In the genomic region with DNA sequence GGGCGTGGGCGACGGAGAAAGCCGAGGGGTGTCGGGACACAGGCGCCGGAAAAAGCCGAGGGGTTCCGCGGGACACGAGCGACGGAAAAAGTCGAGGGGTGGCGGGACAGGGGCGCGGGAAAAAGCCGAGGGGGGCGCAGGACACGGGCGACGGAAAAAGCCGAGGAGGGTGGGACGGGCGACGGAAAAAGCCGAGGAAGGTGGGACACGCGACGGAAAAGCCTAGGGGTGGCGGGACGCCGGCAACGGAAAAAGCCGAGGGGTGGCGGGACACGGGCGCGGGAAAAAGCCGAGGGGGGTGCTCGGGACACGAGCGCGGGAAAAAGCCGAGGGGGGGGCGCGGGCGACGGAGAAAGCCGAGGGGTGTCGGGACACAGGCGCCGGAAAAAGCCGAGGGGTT, we compare ENCODE assay signal across 23 mouse cellular contexts. TPM values are rescaled to one million over a fixed set of nuclear protein-coding genes. Genes with fewer than 3 reads are reported as not detected.
DNase-seq lines count a peak whose midpoint lies in the region; ATAC-seq and TF ChIP-seq lines count a peak whose summit lies in the region.
"Had no signal": no experiment of that assay in that cellular context is flagged by ENCODE, and none has a peak within 500 bp of the region (broad histone marks: within the 10 kb centered on the region; RNA-seq: fewer than 3 reads in every experiment).

No protein-coding gene starts in this region.

- no peak overlapping the region for H3K27ac ChIP-seq in liver, postnatal 0 days (ENCODE audit: low read depth)
- no peak overlapping the region for H3K27ac ChIP-seq in liver, embryonic 12.5 days
- H3K27ac ChIP-seq in ES-Bruce4 (ENCODE audit: insufficient read depth, low read length): no peak overlapping the region
- H3K27ac ChIP-seq: embryonic facial prominence, embryonic 10.5 days; embryonic facial prominence, embryonic 12.5 days; forebrain, embryonic 13.5 days; forebrain, embryonic 15.5 days had no signal

- H3K9me3 ChIP-seq in liver, postnatal 0 days (ENCODE audit: low read length): peaks cover 6% of the 10 kb centered on the region; the same call in 1 of the 2 replicates
- H3K9me3 ChIP-seq in liver, embryonic 12.5 days (replicated peaks): peaks cover 22% of the 10 kb centered on the region
- H3K9me3 ChIP-seq in E14TG2a.4 (ENCODE audit: low read length): no peaks in the 10 kb centered on the region
- H3K9me3 ChIP-seq in ES-Bruce4 (replicated peaks; ENCODE audit: control insufficient read depth, insufficient read depth, low read length, poor library complexity, severe bottlenecking): no peaks in the 10 kb centered on the region

- no peak for TF ChIP-seq POLR2A in ES-Bruce4 (IDR thresholded peaks at IDR 0.05; ENCODE audit: insufficient read depth, low read length)

- H3K9ac ChIP-seq in liver, postnatal 0 days (replicated peaks): no peak overlapping the region
- no peak overlapping the region for H3K9ac ChIP-seq in liver, embryonic 12.5 days
- H3K9ac ChIP-seq in ES-Bruce4 (ENCODE audit: low read depth, poor library complexity, severe bottlenecking): peak overlapping the region; percentile 88
- H3K9ac ChIP-seq: embryonic facial prominence, embryonic 12.5 days; forebrain, embryonic 13.5 days; forebrain, embryonic 15.5 days; forebrain, postnatal 0 days had no signal

- H3K4me2 ChIP-seq in liver, postnatal 0 days (ENCODE audit: low read depth, low read length): no peak overlapping the region
- H3K4me2 ChIP-seq in liver, embryonic 12.5 days: no peak overlapping the region
- H3K4me2 ChIP-seq: embryonic facial prominence, embryonic 12.5 days; forebrain, embryonic 13.5 days; forebrain, embryonic 15.5 days had no signal

- H3K27me3 ChIP-seq in liver, postnatal 0 days (ENCODE audit: insufficient read depth, low read length): no peaks in the 10 kb centered on the region
- H3K27me3 ChIP-seq in liver, embryonic 12.5 days (replicated peaks): no peaks in the 10 kb centered on the region
- peaks cover 32% of the 10 kb centered on the region for H3K27me3 ChIP-seq in E14TG2a.4 (ENCODE audit: insufficient read depth, low read length)
- peaks cover 8% of the 10 kb centered on the region for H3K27me3 ChIP-seq in ES-Bruce4 (ENCODE audit: control insufficient read depth, insufficient read depth, low read length, poor library complexity, severe bottlenecking)
- H3K27me3 ChIP-seq: embryonic facial prominence, embryonic 12.5 days; forebrain, embryonic 13.5 days; forebrain, embryonic 15.5 days had no signal

- H3K4me3 ChIP-seq in liver, postnatal 0 days (ENCODE audit: low read depth, low read length): no peak overlapping the region
- no peak overlapping the region for H3K4me3 ChIP-seq in liver, embryonic 12.5 days
- peak overlapping the region; percentile 52 for H3K4me3 ChIP-seq in E14TG2a.4 (replicated peaks; ENCODE audit: low read length)
- peak overlapping the region; percentile 57 for H3K4me3 ChIP-seq in ES-Bruce4 (ENCODE audit: low read depth, low read length)
- H3K4me3 ChIP-seq: embryonic facial prominence, embryonic 10.5 days; embryonic facial prominence, embryonic 12.5 days; forebrain, embryonic 13.5 days; forebrain, embryonic 15.5 days had no signal

- no peak for TF ChIP-seq CTCF in liver, postnatal 0 days (IDR thresholded peaks at IDR 0.05; ENCODE audit: low read depth)
- TF ChIP-seq CTCF in E14TG2a.4 (conservative IDR thresholded peaks at IDR 0.05; ENCODE audit: low read length) (no peak), ES-Bruce4 (IDR thresholded peaks at IDR 0.05; ENCODE audit: low read depth, low read length) (no peak)

- H3K36me3 ChIP-seq in liver, postnatal 0 days (replicated peaks; ENCODE audit: insufficient read depth, low read length): no peaks in the 10 kb centered on the region
- no peaks in the 10 kb centered on the region for H3K36me3 ChIP-seq in liver, embryonic 12.5 days
- H3K36me3 ChIP-seq in E14TG2a.4 (ENCODE audit: insufficient read depth, low read length) (peaks cover 10% of the 10 kb centered on the region; the same call in 1 of the 2 replicates), ES-Bruce4 (ENCODE audit: control insufficient read depth, insufficient read depth, low read length, poor library complexity, severe bottlenecking) (no peaks in the 10 kb centered on the region; the same call in 1 of the 2 replicates)
- H3K36me3 ChIP-seq: embryonic facial prominence, embryonic 10.5 days; embryonic facial prominence, embryonic 12.5 days; forebrain, embryonic 15.5 days; G1E had no signal

- no peak for ATAC-seq in liver, postnatal 0 days
- ATAC-seq in liver, embryonic 12.5 days: no peak
- ATAC-seq: activated CD4-positive, CD25-positive, alpha-beta regulatory T cell, adult 4 months; forebrain, embryonic 13.5 days; forebrain, embryonic 15.5 days; forebrain, postnatal 0 days; Patski had no signal

- DNase-seq in liver, postnatal 0 days: peak; percentile 11
- DNase-seq in testis, postnatal 14 days (ENCODE audit: low spot score): peak; percentile 39
- no peak for DNase-seq in lung, postnatal 10 days
- no peak for DNase-seq in kidney, postnatal 25 days
- DNase-seq: adrenal gland, adult 8-10 months; adrenal gland, postnatal 14 days; adrenal gland, postnatal 36 days; cerebellum, adult 11-12 months; cerebellum, adult 2 months; cerebellum, adult 9-10 months; cerebellum, postnatal 25 days; forebrain, postnatal 0 days had no signal

- WGBS in liver, postnatal 0 days (ENCODE audit: insufficient replicate concordance): 76% methylated on average over 51 of the region's 54 CpGs
- 61% methylated on average over 50 of the region's 54 CpGs for WGBS in liver, embryonic 12.5 days (ENCODE audit: insufficient replicate concordance)

- TF ChIP-seq EP300 in liver, postnatal 0 days (IDR thresholded peaks at IDR 0.05; ENCODE audit: low read depth): no peak
- no peak for TF ChIP-seq EP300 in ES-Bruce4 (IDR thresholded peaks at IDR 0.05; ENCODE audit: insufficient read depth, low read depth, low read length)

- H3K4me1 ChIP-seq in liver, postnatal 0 days (ENCODE audit: insufficient read depth): no peaks in the 10 kb centered on the region
- no peaks in the 10 kb centered on the region for H3K4me1 ChIP-seq in liver, embryonic 12.5 days
- H3K4me1 ChIP-seq in E14TG2a.4 (replicated peaks; ENCODE audit: low read depth, low read length) (no peaks in the 10 kb centered on the region), ES-Bruce4 (ENCODE audit: control insufficient read depth, insufficient read depth, low read length) (no peaks in the 10 kb centered on the region)
- H3K4me1 ChIP-seq: embryonic facial prominence, embryonic 10.5 days; embryonic facial prominence, embryonic 12.5 days; forebrain, embryonic 13.5 days; forebrain, embryonic 15.5 days had no signal

RNA-seq across cellular contexts. Expression of gene Cxcr3, which starts 36.5 kb away (rescaled TPM):
- 0.81 and 1.0 TPM in 2 replicates for polyA plus RNA-seq in liver, postnatal 0 days (2015; fragmentation: Nextera tagmentation; extraction: Ambion mirVana)
- polyA plus RNA-seq in liver, embryonic 12.5 days (2016; fragmentation: Nextera tagmentation; extraction: Ambion mirVana): 0.10 and 0.27 TPM in 2 replicates
- not detected in 2 replicates for polyA plus RNA-seq in ES-Bruce4 (2011; ENCODE audit: insufficient read depth, insufficient read length, low read depth, missing spikeins)
- polyA plus RNA-seq: C2C12; embryonic facial prominence, embryonic 12.5 days; G1E; Patski had no signal

RNA-seq across cellular contexts. Expression of gene Ogt, which starts 57.7 kb away (rescaled TPM):
- polyA plus RNA-seq in liver, postnatal 0 days (2015; fragmentation: Nextera tagmentation; extraction: Ambion mirVana): 26.7 and 27.7 TPM in 2 replicates
- 67.4 and 68.9 TPM in 2 replicates for polyA plus RNA-seq in liver, embryonic 12.5 days (2016; fragmentation: Nextera tagmentation; extraction: Ambion mirVana)
- 303 and 324 TPM in 2 replicates for polyA plus RNA-seq in ES-Bruce4 (2011; ENCODE audit: insufficient read depth, insufficient read length, low read depth, missing spikeins)

Comparison
In these comparisons a context has a peak if more than half of its experiments do, and no peak if none do; other contexts are left out.
1. DNase-seq: peak in liver, postnatal 0 days (single experiment) and testis, postnatal 14 days (single experiment); none in lung, postnatal 10 days (single experiment) and kidney, postnatal 25 days (0 of 2).
2. H3K4me3 ChIP-seq: peak in E14TG2a.4 (single experiment) and ES-Bruce4 (single experiment); none in liver, postnatal 0 days (single experiment) and liver, embryonic 12.5 days (single experiment).